Mouse (Mus musculus): ENCODE measurements around the gene Cryz.

Cryz gene

DNA sequence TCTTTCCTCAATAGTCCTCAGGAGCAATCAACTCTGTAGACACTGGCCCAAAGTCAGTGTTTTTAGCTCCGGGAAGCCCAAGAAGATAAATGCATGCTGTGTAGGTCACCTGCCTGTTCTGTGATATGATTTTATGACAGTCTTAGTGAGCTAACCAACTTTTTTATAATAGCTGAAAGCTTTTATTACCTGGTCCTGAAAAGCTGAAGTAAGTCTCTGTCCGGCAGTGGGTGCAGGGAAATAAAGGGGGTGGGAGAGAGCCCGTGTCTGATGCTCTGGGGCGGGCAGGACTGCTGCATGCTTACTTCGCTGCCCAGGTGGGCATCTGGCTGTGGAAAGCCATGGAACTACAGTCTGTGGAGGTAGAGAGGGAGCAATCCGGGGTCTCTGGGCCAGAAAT is 74.1 kb downstream of the Cryz start:
- no peak for DNase-seq (ENCODE audit: low spot score in 2 of 2)

DNA sequence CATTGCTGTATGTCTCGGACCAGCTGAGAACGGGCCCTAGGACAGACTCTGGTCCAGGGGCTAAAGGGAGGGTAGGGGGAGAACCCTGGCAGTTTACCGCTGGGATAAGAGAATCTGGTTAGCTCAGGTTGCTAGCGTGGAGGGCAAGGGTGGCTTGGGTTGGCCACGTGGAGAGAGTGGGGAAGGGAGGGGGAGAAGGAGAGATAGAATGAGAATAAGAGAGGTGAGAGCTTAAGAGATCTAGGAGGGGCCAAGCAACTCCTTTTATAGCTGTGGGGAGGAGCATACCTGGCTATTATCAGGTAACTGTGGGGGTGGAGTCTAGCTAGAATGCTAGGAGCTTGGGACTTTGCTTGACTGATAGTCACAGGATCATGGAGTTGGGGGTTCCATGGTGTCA is 74.5 kb downstream of the Cryz start:
- no peak for DNase-seq (ENCODE audit: low spot score in 2 of 2)
